Mouse (Mus musculus) CH12.LX (cell line): ENCODE measurements around the gene Mgrn1. TPM values are rescaled to one million over a fixed set of nuclear protein-coding genes. Genes with fewer than 3 reads are reported as not detected.

Experiments used
- DNase-seq: peaks from one replicate; pipeline ENCODE4 v3.0.0-alpha.2; 2013; ENCODE audit errors: extremely low read depth
- H3K27ac ChIP-seq: 2 replicates; pipeline ENCODE4 v1.5.1; 2012; ENCODE audit warnings: low read depth, mild to moderate bottlenecking, control low read depth, moderate library complexity; ENCODE audit not compliant: insufficient read depth
- H3K27me3 ChIP-seq: replicated peaks from 2 replicates; pipeline ENCODE3; 2012; ENCODE audit warnings: inconsistent platforms
- H3K36me3 ChIP-seq, 2 experiments: replicated peaks in 1 of 2; 2 replicates each; pipeline versions ENCODE3 to v1.6.1; 2012; ENCODE audit warnings: inconsistent platforms in 1 of 2, low read length in 1 of 2, mild to moderate bottlenecking in 1 of 2, mixed read lengths in 1 of 2, moderate library complexity in 1 of 2; ENCODE audit not compliant: control insufficient read depth in 1 of 2, insufficient read depth in 1 of 2
- H3K4me1 ChIP-seq, 2 experiments: 2 replicates each; pipeline ENCODE4 v1.6.1; 2012; ENCODE audit warnings: inconsistent platforms in 1 of 2, moderate library complexity in 1 of 2; ENCODE audit not compliant: insufficient read depth in 2 of 2, control insufficient read depth in 1 of 2
- H3K4me2 ChIP-seq: 2 replicates; pipeline ENCODE4 v1.6.1; 2012; ENCODE audit warnings: low read depth, mild to moderate bottlenecking, control low read depth; ENCODE audit not compliant: poor library complexity, insufficient read depth, severe bottlenecking
- H3K4me3 ChIP-seq, 3 experiments: fragments of 150-350 bp in 1 of 3; sonication (generic) in 1 of 3; replicated peaks in 1 of 3; 2 replicates each; pipeline versions ENCODE3 to v1.5.1; 2011 to 2012; ENCODE audit warnings: low read depth in 2 of 3, low read length in 2 of 3, mild to moderate bottlenecking in 2 of 3, moderate library complexity in 2 of 3, control low read depth in 1 of 3, improper control_type of control experiment in 1 of 3, inconsistent platforms in 1 of 3, mixed read lengths in 1 of 3; ENCODE audit not compliant: poor library complexity in 1 of 3
- H3K79me2 ChIP-seq: replicated peaks from 2 replicates; pipeline ENCODE4 v1.6.1; 2012; ENCODE audit warnings: mild to moderate bottlenecking, moderate library complexity; ENCODE audit not compliant: control insufficient read depth, poor library complexity, insufficient read depth, severe bottlenecking; ENCODE audit errors: extremely low read depth
- H3K9ac ChIP-seq: 2 replicates; pipeline ENCODE4 v1.6.1; 2012; ENCODE audit warnings: low read depth, mild to moderate bottlenecking, control low read depth, moderate library complexity; ENCODE audit not compliant: insufficient read depth
- H3K9me3 ChIP-seq: replicated peaks from 2 replicates; pipeline ENCODE3; 2012; ENCODE audit warnings: low read length, inconsistent platforms, mixed read lengths
- CHD2 ChIP-seq: IDR thresholded peaks from 2 replicates; pipeline ENCODE4 v1.6.1; 2011; ENCODE audit warnings: low read length, improper control_type of control experiment
- CTCF ChIP-seq, 2 experiments: IDR thresholded peaks in 1 of 2; conservative IDR thresholded peaks in 1 of 2; 2 replicates each; pipeline ENCODE4 v1.5.1; 2011 to 2012; ENCODE audit warnings: low read depth in 2 of 2, low read length in 2 of 2, improper control_type of control experiment in 1 of 2, inconsistent platforms in 1 of 2, mild to moderate bottlenecking in 1 of 2, moderate library complexity in 1 of 2
- E2F4 ChIP-seq: IDR thresholded peaks from 2 replicates; pipeline ENCODE4 v1.6.1; 2011; ENCODE audit warnings: low read depth, low read length, improper control_type of control experiment; ENCODE audit not compliant: insufficient replicate concordance
- ELF1 ChIP-seq: IDR thresholded peaks from 2 replicates; pipeline ENCODE4 v1.6.1; 2014; ENCODE audit warnings: low read depth, mild to moderate bottlenecking, inconsistent platforms, low read length, improper control_type of control experiment
- ETS1 ChIP-seq: conservative IDR thresholded peaks from 2 replicates; pipeline ENCODE4 v1.6.1; 2012; ENCODE audit warnings: low read depth, mild to moderate bottlenecking, inconsistent platforms, low read length, improper control_type of control experiment, moderate library complexity
- JUN ChIP-seq: IDR thresholded peaks from 2 replicates; pipeline ENCODE4 v1.6.1; 2011; ENCODE audit warnings: low read depth, mild to moderate bottlenecking, low read length, improper control_type of control experiment, moderate library complexity; ENCODE audit not compliant: insufficient read depth
- JUND ChIP-seq: conservative IDR thresholded peaks from 2 replicates; pipeline ENCODE4 v1.6.1; 2011; ENCODE audit warnings: low read depth, low read length, improper control_type of control experiment
- MAX ChIP-seq: IDR thresholded peaks from 2 replicates; pipeline ENCODE4 v1.6.1; 2011; ENCODE audit warnings: low read length, improper control_type of control experiment
- MAZ ChIP-seq: IDR thresholded peaks from 2 replicates; pipeline ENCODE4 v1.6.1; 2012; ENCODE audit warnings: low read depth, mild to moderate bottlenecking, inconsistent platforms, low read length, improper control_type of control experiment, moderate library complexity
- MEF2A ChIP-seq: IDR thresholded peaks from 2 replicates; pipeline ENCODE4 v1.6.1; 2014; ENCODE audit warnings: low read depth, mild to moderate bottlenecking, inconsistent platforms, low read length, improper control_type of control experiment, borderline replicate concordance
- MXI1 ChIP-seq: IDR thresholded peaks from 2 replicates; pipeline ENCODE4 v1.6.1; 2011; ENCODE audit warnings: mild to moderate bottlenecking, low read depth, low read length, improper control_type of control experiment
- MYC ChIP-seq: IDR thresholded peaks from 2 replicates; pipeline ENCODE4 v1.6.1; 2011; ENCODE audit warnings: low read depth, mild to moderate bottlenecking, improper control_type of control experiment, low read length
- NELFE ChIP-seq: IDR thresholded peaks from 2 replicates; pipeline ENCODE4 v1.6.1; 2011; ENCODE audit warnings: low read depth, low read length, improper control_type of control experiment
- PAX5 ChIP-seq: IDR thresholded peaks from 2 replicates; pipeline ENCODE4 v1.6.1; 2012; ENCODE audit warnings: low read length, inconsistent platforms, mixed read lengths
- POLR2A ChIP-seq: IDR thresholded peaks from 2 replicates; pipeline ENCODE4 v1.6.1; 2011; ENCODE audit warnings: low read depth, mild to moderate bottlenecking, improper control_type of control experiment, low read length
- POLR2AphosphoS2 ChIP-seq: IDR thresholded peaks from 2 replicates; pipeline ENCODE4 v1.6.1; 2011; ENCODE audit warnings: low read depth, low read length, improper control_type of control experiment
- RAD21 ChIP-seq: IDR thresholded peaks from 2 replicates; pipeline ENCODE4 v1.6.1; 2011; ENCODE audit warnings: low read depth, mild to moderate bottlenecking, low read length, improper control_type of control experiment, moderate library complexity
- UBTF ChIP-seq: IDR thresholded peaks from 2 replicates; pipeline ENCODE4 v1.6.1; 2012; ENCODE audit warnings: low read depth, mild to moderate bottlenecking, inconsistent platforms, low read length, improper control_type of control experiment, moderate library complexity
- USF1 ChIP-seq: IDR thresholded peaks from 2 replicates; pipeline ENCODE4 v1.6.1; 2014; ENCODE audit warnings: low read depth, mild to moderate bottlenecking, inconsistent platforms, low read length, improper control_type of control experiment
- ZKSCAN1 ChIP-seq: IDR thresholded peaks from 2 replicates; pipeline ENCODE4 v1.6.1; 2012; ENCODE audit warnings: low read depth, inconsistent platforms, low read length, improper control_type of control experiment, borderline replicate concordance
- dilution Hi-C: fragments of 300-500 bp; cut with MboI; formaldehyde crosslinking; loops from 2 replicates; pipeline ENCODE4 v1.14.3; 2020; ENCODE audit warnings: low sequenced_read_pairs; ENCODE audit not compliant: extremely low pct_unique_long_range_greater_than_20kb, extremely low pct_ligation_motif_present
- in situ Hi-C: fragments of 300-500 bp; cut with MboI; formaldehyde crosslinking; loops from 3 replicates; pipeline ENCODE4 v1.14.3; 2019; ENCODE audit warnings: low sequenced_read_pairs, low pct_ligation_motif_present, low pct_unique_long_range_greater_than_20kb, mixed read lengths
- polyA plus RNA-seq: library from polyadenylated mRNA; unstranded; fragments of >175 nt; gene quantifications from 2 replicates; pipeline ENCODE4 v1.2.1, GENCODE M21; 2012; ENCODE audit warnings: low read depth; ENCODE audit not compliant: insufficient read length
- total RNA-seq, 2 experiments: library from RNA; depleted of rRNA; stranded (reverse); fragments of 300-350 nt in 1 of 2; fragments of >200 nt in 1 of 2; gene quantifications; 2 replicates each; pipeline ENCODE4 v1.2.3; 2012 to 2014

Gene Mgrn1
- total and polyA plus RNA-seq, 3 experiments = 11.7 to 16.9 (median 12.9) TPM

DNA sequence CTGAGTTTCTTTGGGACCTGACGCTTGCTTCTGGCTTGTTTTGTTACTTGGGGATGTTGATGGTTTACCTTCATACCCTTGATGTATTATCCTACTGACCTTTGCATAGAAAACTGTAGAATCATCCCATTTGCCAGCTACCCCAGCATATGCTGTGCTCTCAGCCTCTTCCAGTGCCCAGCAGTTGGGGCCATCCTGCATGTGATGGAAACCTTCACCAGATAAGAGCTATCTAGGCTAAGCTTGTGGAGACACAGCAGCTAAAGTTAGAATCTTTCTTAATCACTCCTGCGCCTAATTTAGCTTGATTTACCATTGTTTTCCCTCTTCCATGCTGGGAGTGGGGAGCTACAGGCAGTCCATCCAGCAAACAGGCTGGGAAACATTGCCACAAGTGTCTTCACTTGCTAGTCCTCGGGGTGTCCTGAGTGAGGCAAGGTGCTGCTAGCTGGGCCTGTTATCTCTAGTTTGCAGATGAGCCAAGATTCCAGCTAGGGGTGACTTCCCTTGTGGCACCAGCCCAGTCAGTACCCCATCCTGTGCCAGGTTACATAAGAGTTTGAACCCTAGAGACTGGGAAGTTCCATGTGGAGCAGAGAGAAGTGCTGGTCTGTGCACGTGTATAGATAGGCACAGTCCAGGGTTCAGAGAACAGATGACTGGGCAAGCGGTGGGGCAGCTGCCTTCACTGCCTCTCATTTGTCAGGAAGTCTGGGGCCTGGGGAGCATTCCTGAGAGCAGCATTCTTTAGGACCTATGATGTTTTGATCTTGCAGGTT, 10.4 kb downstream of the Mgrn1 start:
- Histone ChIP-seq H3K4me1 (peaks cover 8 to 33% of the 10 kb centered on the region in 2 experiments), H3K9ac (no peak overlapping the region), H3K27ac (no peak overlapping the region), H3K4me2 (no peak overlapping the region), H3K79me2 (no peaks in the 10 kb centered on the region), H3K9me3 (no peaks in the 10 kb centered on the region), H3K27me3 (no peaks in the 10 kb centered on the region), H3K4me3 (no peak overlapping the region), H3K36me3 (peaks cover 0 to 4% of the 10 kb centered on the region in 2 experiments)
- no peak for DNase-seq
- dilution Hi-C loops = no loop called here
- TF ChIP-seq POLR2A = no peak
- TF ChIP-seq POLR2AphosphoS2 = no peak
- TF ChIP-seq RAD21 = no peak
- no peak for TF ChIP-seq ZKSCAN1
- TF ChIP-seq ETS1 = no peak
- no peak for TF ChIP-seq CTCF (conservative IDR thresholded peaks at IDR 0.05 in 1 of 2, IDR thresholded peaks at IDR 0.05 in 1 of 2; ENCODE audit: low read depth in 2 of 2, low read length in 2 of 2)
- in situ Hi-C loops = no loop called here

GRCm38 (mm10) chr16:4897146-4897730, 11.2 kb downstream of the Mgrn1 start:
- no peaks in the 10 kb centered on the region for H3K9me3 ChIP-seq
- H3K27ac ChIP-seq = no peak overlapping the region
- H3K4me2 ChIP-seq = no peak overlapping the region
- no peaks in the 10 kb centered on the region for H3K79me2 ChIP-seq
- dilution Hi-C loops = no loop called here
- H3K4me3 ChIP-seq = no peak overlapping the region
- H3K36me3 ChIP-seq = peaks cover 0 to 4% of the 10 kb centered on the region in 2 experiments
- in situ Hi-C loops = no loop called here
- H3K4me1 ChIP-seq = peaks cover 8 to 33% of the 10 kb centered on the region in 2 experiments
- H3K27me3 ChIP-seq = no peaks in the 10 kb centered on the region
- TF ChIP-seq PAX5 (no peak), CTCF (conservative IDR thresholded peaks at IDR 0.05 in 1 of 2, IDR thresholded peaks at IDR 0.05 in 1 of 2; ENCODE audit: low read depth in 2 of 2, low read length in 2 of 2) (peak in 1 of 2 experiments; percentile 50; a peak in 2 of 4 replicates)
- H3K9ac ChIP-seq = no peak overlapping the region
- DNase-seq = peak; percentile 41

GRCm38 (mm10) chr16:4898881-4899280, 12.8 kb downstream of the Mgrn1 start:
- H3K4me1 ChIP-seq = peaks cover 8 to 28% of the 10 kb centered on the region in 2 experiments
- no peak overlapping the region for H3K27ac ChIP-seq
- H3K4me2 ChIP-seq = no peak overlapping the region
- H3K36me3 ChIP-seq = peaks cover 0 to 3% of the 10 kb centered on the region in 2 experiments
- in situ Hi-C loops = no loop called here
- no peaks in the 10 kb centered on the region for H3K9me3 ChIP-seq
- DNase-seq = peak; percentile 51
- H3K79me2 ChIP-seq = no peaks in the 10 kb centered on the region
- dilution Hi-C loops = no loop called here
- no peaks in the 10 kb centered on the region for H3K27me3 ChIP-seq
- H3K4me3 ChIP-seq = no peak overlapping the region
- H3K9ac ChIP-seq = no peak overlapping the region
- TF ChIP-seq UBTF (no peak), USF1 (no peak), CTCF (conservative IDR thresholded peaks at IDR 0.05 in 1 of 2, IDR thresholded peaks at IDR 0.05 in 1 of 2; ENCODE audit: low read depth in 2 of 2, low read length in 2 of 2) (no peak), ZKSCAN1 (no peak), MXI1 (no peak), CHD2 (no peak), MAX (no peak), MAZ (no peak), ETS1 (no peak), MEF2A (no peak), E2F4 (no peak), JUND (no peak), JUN (no peak), NELFE (no peak), POLR2AphosphoS2 (no peak), ELF1 (no peak), MYC (no peak)
